Mouse (Mus musculus) forelimb bud, embryonic 11.5 days (tissue): Measurements from ENCODE around the gene Atxn7l3b.

Experiments
- DNase-seq: peaks from one replicate; pipeline ENCODE4 v3.0.0-alpha.2; 2012; ENCODE audit warnings: low read depth, low spot score

Gene Atxn7l3b

GRCm38 (mm10) chr10:112928452-112929221 is at the start of gene Atxn7l3b:
Gene Atxn7l3b, minus strand, starts transcription at chr10:112929001.
- peak; percentile 89 for DNase-seq

GRCm38 (mm10) chr10:112977586-112977985 is 48.8 kb upstream of the Atxn7l3b start:
- DNase-seq, result no peak

- DNase-seq, result no peak
Measured at GRCm38 (mm10) chr10:112973286-112974026, 44.7 kb upstream of the Atxn7l3b start.

DNA sequence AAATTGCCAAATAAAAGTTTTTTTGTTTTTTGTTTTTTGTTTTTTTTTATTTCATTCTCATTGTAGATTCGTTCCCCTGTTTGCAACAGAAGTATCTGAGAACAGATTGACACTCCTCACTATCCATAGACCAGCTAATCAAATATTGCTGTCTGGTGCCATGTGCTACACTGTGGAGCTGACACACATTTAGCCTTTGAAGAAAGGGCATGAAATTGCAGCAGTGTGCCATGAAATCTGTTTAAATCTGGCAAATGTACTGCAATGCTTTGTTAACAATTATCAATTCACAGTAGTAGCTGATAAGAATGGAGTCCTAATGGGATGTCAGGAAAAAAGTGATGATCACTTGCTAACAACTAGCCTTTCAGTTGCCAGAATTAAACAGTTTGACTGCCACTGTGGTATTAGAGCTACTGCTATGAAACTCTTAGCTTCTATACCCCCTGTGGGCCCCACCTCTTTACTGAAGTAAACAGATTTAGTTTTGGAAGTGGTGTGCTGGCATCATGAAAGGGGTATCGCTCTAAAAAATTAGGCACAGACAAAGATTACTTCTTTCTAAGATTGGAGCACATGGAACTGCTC is 41.3 kb upstream of the Atxn7l3b start:
- no peak for DNase-seq

DNA sequence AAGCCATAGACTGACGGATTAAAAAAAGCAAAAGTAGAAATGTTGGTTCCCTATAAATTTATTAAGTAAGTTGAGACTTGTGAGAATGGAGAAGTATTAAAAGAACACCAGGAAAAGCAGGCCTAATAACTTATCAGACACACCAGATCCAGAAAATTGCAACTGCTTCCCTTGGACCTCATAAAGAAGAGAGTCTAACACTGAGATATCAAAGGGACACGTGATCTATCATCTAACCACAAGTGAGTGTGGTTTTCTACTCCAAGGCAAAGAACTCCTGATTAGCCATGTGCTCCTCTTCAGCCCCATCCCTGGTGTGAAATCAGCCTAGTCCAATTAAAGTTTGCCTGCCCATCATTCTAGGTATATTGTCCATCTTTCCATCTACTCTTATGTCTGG is 38.8 kb upstream of the Atxn7l3b start:
- DNase-seq, result no peak

- peak; percentile 8 for DNase-seq
Measured at GRCm38 (mm10) chr10:112962216-112962615, 33.4 kb upstream of the Atxn7l3b start.

DNA sequence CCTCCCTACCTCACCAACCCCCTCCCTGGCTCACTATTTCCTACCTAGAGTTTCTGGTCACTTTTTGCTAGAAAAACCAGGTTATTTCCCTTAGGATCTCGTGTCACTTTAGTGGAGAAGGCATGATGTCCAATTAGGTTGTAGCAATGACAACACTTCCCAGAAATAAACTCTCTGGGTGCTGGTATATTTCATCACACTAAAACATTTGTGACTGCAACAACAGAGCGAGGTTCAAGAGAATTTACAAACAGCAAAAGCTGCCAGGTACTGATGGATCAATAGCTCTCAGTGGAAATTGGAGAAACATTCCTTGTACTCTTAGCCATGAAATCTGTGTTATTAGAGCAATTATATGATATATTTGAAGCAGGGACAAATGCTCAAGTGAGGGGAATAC is 25.3 kb upstream of the Atxn7l3b start:
- DNase-seq, result no peak

- DNase-seq, result no peak
Measured at GRCm38 (mm10) chr10:112948453-112948852, 19.7 kb upstream of the Atxn7l3b start.

DNA sequence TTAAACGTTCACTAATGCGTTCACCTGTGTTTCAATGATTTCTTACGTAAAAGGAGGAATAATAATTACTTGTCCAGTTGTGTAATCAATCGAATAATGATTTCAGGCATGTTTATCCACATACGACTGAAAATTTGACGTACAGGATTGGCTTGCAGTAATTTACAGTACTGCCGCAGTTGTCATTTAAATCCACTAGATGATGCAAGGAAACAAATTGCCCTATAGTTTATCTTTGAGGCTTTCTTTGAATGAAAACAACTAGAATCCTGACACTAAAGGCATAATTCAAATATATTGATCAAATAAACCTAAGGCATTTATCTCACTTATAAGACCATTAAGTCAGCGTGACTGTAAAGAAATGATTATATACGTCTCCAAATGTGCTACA is 418 bp upstream of the Atxn7l3b start:
- DNase-seq, result no peak

GRCm38 (mm10) chr10:112926961-112927360 is 1.8 kb downstream of the Atxn7l3b start:
- no peak for DNase-seq

GRCm38 (mm10) chr10:112926271-112926670 is 2.5 kb downstream of the Atxn7l3b start:
- DNase-seq, result no peak

- no peak for DNase-seq
Measured at GRCm38 (mm10) chr10:112916575-112917190, 12.1 kb downstream of the Atxn7l3b start.

- no peak for DNase-seq
Measured at GRCm38 (mm10) chr10:112900243-112900642, 28.6 kb downstream of the Atxn7l3b start.

GRCm38 (mm10) chr10:112899796-112900195 is 29.0 kb downstream of the Atxn7l3b start:
- no peak for DNase-seq

- no peak for DNase-seq
Measured at GRCm38 (mm10) chr10:112896636-112897035, 32.2 kb downstream of the Atxn7l3b start.

- DNase-seq, result no peak
Measured at GRCm38 (mm10) chr10:112893622-112894252, 35.1 kb downstream of the Atxn7l3b start.

DNA sequence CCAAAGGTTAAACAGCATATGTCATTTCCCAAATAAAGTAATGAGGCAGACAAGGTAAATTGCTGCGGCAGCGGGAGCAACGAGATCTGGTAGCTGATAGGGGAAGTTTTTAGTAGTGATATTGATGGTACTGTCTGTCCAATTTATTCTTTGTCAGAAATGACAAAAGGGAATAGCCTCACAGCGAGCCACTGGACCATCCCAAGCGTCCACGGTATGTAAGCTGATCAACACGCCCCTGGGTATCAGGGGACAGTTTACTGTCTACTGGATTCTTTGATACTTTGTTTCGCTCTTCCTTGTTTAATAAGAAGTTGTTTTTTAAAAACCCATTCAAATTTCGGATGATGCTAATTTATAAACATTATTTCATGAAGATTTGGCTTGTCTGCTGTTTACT is 44.7 kb downstream of the Atxn7l3b start:
- no peak for DNase-seq

- DNase-seq, result no peak
Measured at GRCm38 (mm10) chr10:112883688-112884004, 45.2 kb downstream of the Atxn7l3b start.

DNA sequence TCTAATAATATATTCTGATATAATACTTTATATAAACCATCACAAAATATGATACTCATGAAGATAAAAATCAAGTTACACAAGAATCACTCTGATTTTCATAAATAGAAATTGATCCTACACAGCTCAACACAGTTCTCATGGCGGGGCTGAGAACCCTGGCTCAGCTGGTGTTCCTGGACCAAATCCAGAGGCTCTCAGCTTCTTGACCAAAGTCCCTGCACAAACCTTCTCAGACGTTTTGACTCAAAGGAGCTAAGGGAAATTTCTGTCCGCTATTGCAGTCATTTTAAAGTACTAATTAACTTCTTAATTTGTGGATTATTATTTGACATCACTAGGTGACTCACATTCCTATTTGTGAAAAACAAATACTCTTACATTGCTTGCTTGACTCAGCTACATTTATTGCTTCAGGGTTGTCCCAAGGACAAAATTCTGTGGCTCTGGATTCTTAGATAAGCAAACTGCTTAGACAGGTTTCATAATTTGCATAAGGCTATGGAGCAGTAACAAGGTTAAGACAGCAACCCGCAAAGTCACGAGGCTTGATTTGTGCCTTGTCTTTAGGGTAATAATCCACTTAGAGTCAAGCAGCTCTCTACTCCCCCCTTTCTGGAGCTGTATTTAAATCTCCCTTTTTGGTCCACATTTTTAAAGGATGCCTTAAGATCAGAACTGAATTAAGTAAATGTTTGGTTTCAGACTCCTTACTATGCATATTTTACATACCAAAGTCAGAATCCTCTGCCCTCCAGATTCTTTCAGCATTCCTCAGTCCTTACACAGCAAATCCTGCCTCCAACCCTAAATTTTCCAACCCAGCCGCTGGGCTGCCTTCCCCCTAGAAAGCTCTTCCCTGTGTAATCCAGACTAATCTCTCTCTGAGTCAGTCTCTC is 45.8 kb downstream of the Atxn7l3b start:
- DNase-seq, result no peak

DNA sequence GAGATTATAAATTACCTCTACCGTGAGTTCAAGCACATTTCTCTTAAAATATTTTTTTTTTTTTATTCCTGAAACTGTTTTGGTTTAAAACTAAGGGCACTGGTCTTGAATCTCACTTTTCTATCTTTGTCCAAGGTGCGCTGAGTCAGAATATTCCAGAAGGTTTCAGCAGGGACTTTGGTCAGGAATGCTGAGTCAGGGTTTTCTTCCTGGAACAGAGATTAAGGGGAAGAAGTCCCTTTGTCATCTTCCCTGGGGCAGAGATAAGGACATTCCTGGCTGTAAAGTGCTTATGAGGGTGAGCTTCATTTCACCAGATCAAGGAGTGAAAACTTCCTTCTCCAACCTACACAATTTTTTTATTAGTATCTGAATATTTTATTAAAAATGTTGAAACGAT is 46.7 kb downstream of the Atxn7l3b start:
- no peak for DNase-seq
